Mouse (Mus musculus): Measurements from ENCODE around the gene Gm3327. TPM values are rescaled to one million over a fixed set of nuclear protein-coding genes. Genes with fewer than 3 reads are reported as not detected.
"Not testable (repeated sequence)": the region's sequence is repeated elsewhere in the genome, so short reads cannot be mapped to it uniquely, and the experiment has no call there.

Gm3327 gene
- polyA plus RNA-seq (2015; fragmentation: Nextera tagmentation; extraction: Ambion mirVana), result not detected in 2 replicates

- not testable (repeated sequence) for ATAC-seq (ENCODE audit: insufficient read depth, low FRiP score, low read depth); H3K36me3 ChIP-seq
These were observed at the start of gene Gm3327 for GRCm38 (mm10) chr14:44123551-44123950. Gene Gm3327, plus strand, starts transcription at chr14:44123851.

GRCm38 (mm10) chr14:44077785-44078341 lies 45.8 kb upstream of the Gm3327 start:
- H3K36me3 ChIP-seq; H3K9me3 ChIP-seq; H3K4me3 ChIP-seq (replicated peaks); H3K4me2 ChIP-seq; H3K27me3 ChIP-seq (replicated peaks); H3K4me1 ChIP-seq; H3K9ac ChIP-seq; ATAC-seq (ENCODE audit: insufficient read depth, low FRiP score, low read depth); H3K27ac ChIP-seq: not testable (repeated sequence)
- 72% methylated on average over 5 of the region's 5 CpGs for WGBS

More at GRCm38 (mm10) chr14:44123551-44123950, at the start of gene Gm3327:
- H3K9me3 ChIP-seq; H3K27me3 ChIP-seq (replicated peaks); H3K4me3 ChIP-seq (replicated peaks); H3K4me1 ChIP-seq; H3K27ac ChIP-seq; H3K4me2 ChIP-seq; H3K9ac ChIP-seq: not testable (repeated sequence)
- 82% methylated on average over 4 of the region's 4 CpGs for WGBS

GRCm38 (mm10) chr14:44086588-44086987 lies 37.1 kb upstream of the Gm3327 start:
- H3K4me2 ChIP-seq; ATAC-seq (ENCODE audit: insufficient read depth, low FRiP score, low read depth); H3K4me3 ChIP-seq (replicated peaks); H3K36me3 ChIP-seq; H3K27ac ChIP-seq; H3K27me3 ChIP-seq (replicated peaks); H3K4me1 ChIP-seq; H3K9ac ChIP-seq; H3K9me3 ChIP-seq: not testable (repeated sequence)
- WGBS, result 83% methylated on average over 1 of the region's 1 CpGs

- not testable (repeated sequence) for H3K4me1 ChIP-seq; H3K4me3 ChIP-seq (replicated peaks); H3K9ac ChIP-seq; H3K4me2 ChIP-seq; H3K36me3 ChIP-seq; H3K27me3 ChIP-seq (replicated peaks); H3K27ac ChIP-seq; H3K9me3 ChIP-seq; ATAC-seq (ENCODE audit: insufficient read depth, low FRiP score, low read depth)
- WGBS, result 62% methylated on average over 2 of the region's 2 CpGs
These were observed 36.1 kb upstream of the Gm3327 start for GRCm38 (mm10) chr14:44087535-44087934.

- not testable (repeated sequence) for H3K4me2 ChIP-seq; H3K9ac ChIP-seq; H3K27me3 ChIP-seq (replicated peaks); ATAC-seq (ENCODE audit: insufficient read depth, low FRiP score, low read depth); H3K4me1 ChIP-seq; H3K27ac ChIP-seq; H3K9me3 ChIP-seq; H3K4me3 ChIP-seq (replicated peaks); H3K36me3 ChIP-seq
- 50% methylated on average over 1 of the region's 1 CpGs for WGBS
These were observed 32.1 kb upstream of the Gm3327 start for GRCm38 (mm10) chr14:44091524-44091923.

GRCm38 (mm10) chr14:44094445-44094844 lies 29.2 kb upstream of the Gm3327 start:
- not testable (repeated sequence) for H3K4me3 ChIP-seq (replicated peaks); H3K36me3 ChIP-seq; H3K4me2 ChIP-seq; H3K9ac ChIP-seq; H3K27me3 ChIP-seq (replicated peaks); H3K27ac ChIP-seq; H3K9me3 ChIP-seq; H3K4me1 ChIP-seq; ATAC-seq (ENCODE audit: insufficient read depth, low FRiP score, low read depth)
- 28% methylated on average over 5 of the region's 5 CpGs for WGBS

- H3K9me3 ChIP-seq; ATAC-seq (ENCODE audit: insufficient read depth, low FRiP score, low read depth); H3K9ac ChIP-seq; H3K4me1 ChIP-seq; H3K27me3 ChIP-seq (replicated peaks); H3K27ac ChIP-seq; H3K4me2 ChIP-seq; H3K36me3 ChIP-seq; H3K4me3 ChIP-seq (replicated peaks): not testable (repeated sequence)
- no CpG with 5 or more reads among the region's 1 CpGs for WGBS
These were observed 23.6 kb upstream of the Gm3327 start for GRCm38 (mm10) chr14:44100030-44100429.

- WGBS, result 76% methylated on average over 2 of the region's 2 CpGs
- not testable (repeated sequence) for H3K9me3 ChIP-seq; H3K4me3 ChIP-seq (replicated peaks); H3K36me3 ChIP-seq; H3K9ac ChIP-seq; H3K4me1 ChIP-seq; H3K4me2 ChIP-seq; ATAC-seq (ENCODE audit: insufficient read depth, low FRiP score, low read depth); H3K27ac ChIP-seq; H3K27me3 ChIP-seq (replicated peaks)
These were observed 21.3 kb upstream of the Gm3327 start, which contains the start of gene Ear2 for GRCm38 (mm10) chr14:44102354-44102753. Gene Ear2, plus strand, starts transcription at chr14:44102654.

GRCm38 (mm10) chr14:44110981-44111380 lies 12.7 kb upstream of the Gm3327 start:
- H3K4me3 ChIP-seq (replicated peaks), result no peak overlapping the region
- no peaks in the 10 kb centered on the region for H3K36me3 ChIP-seq
- no peaks in the 10 kb centered on the region for H3K9me3 ChIP-seq
- H3K27me3 ChIP-seq (replicated peaks), result no peaks in the 10 kb centered on the region
- no peaks in the 10 kb centered on the region for H3K4me1 ChIP-seq
- no peak overlapping the region for H3K4me2 ChIP-seq
- H3K9ac ChIP-seq, result no peak overlapping the region
- H3K27ac ChIP-seq, result no peak overlapping the region
- no peak for ATAC-seq (ENCODE audit: insufficient read depth, low FRiP score, low read depth)

Other genes with a start within 250 kb of the Gm3327 start
- 0.84 and 1.5 TPM in 2 replicates for gene Ear1, start 248.3 kb upstream of the Gm3327 start, polyA plus RNA-seq (2015; fragmentation: Nextera tagmentation; extraction: Ambion mirVana)
- not detected in 2 replicates for gene Ear10, start 200.3 kb upstream of the Gm3327 start, polyA plus RNA-seq (2015; fragmentation: Nextera tagmentation; extraction: Ambion mirVana)
- 12.5 and 14.2 TPM in 2 replicates for gene Gm8113, start 198.5 kb upstream of the Gm3327 start, polyA plus RNA-seq (2015; fragmentation: Nextera tagmentation; extraction: Ambion mirVana)
- gene Ang5, start 166.8 kb upstream of the Gm3327 start, polyA plus RNA-seq (2015; fragmentation: Nextera tagmentation; extraction: Ambion mirVana), result not detected in 2 replicates
- gene Ang6, start 121.6 kb upstream of the Gm3327 start, polyA plus RNA-seq (2015; fragmentation: Nextera tagmentation; extraction: Ambion mirVana), result not detected in 2 replicates
- 1.5 and 2.1 TPM in 2 replicates for gene Ear2, start 21.2 kb upstream of the Gm3327 start, polyA plus RNA-seq (2015; fragmentation: Nextera tagmentation; extraction: Ambion mirVana)
- gene Gm8212, start 73.8 kb downstream of the Gm3327 start, polyA plus RNA-seq (2015; fragmentation: Nextera tagmentation; extraction: Ambion mirVana), result not detected in 2 replicates
- not detected in 2 replicates for gene 4930503E14Rik, start 89.4 kb downstream of the Gm3327 start, polyA plus RNA-seq (2015; fragmentation: Nextera tagmentation; extraction: Ambion mirVana)
- not detected in 2 replicates for gene Gm8220, start 161.7 kb downstream of the Gm3327 start, polyA plus RNA-seq (2015; fragmentation: Nextera tagmentation; extraction: Ambion mirVana)
- not detected in 2 replicates for gene Gm5930, start 214.7 kb downstream of the Gm3327 start, polyA plus RNA-seq (2015; fragmentation: Nextera tagmentation; extraction: Ambion mirVana)
- not detected in 2 replicates for gene Gm8229, start 241.5 kb downstream of the Gm3327 start, polyA plus RNA-seq (2015; fragmentation: Nextera tagmentation; extraction: Ambion mirVana)

Measured in stomach, embryonic 15.5 days (tissue).